Comparison of ENCODE assay signal across 11 mouse cellular contexts in the genomic region with DNA sequence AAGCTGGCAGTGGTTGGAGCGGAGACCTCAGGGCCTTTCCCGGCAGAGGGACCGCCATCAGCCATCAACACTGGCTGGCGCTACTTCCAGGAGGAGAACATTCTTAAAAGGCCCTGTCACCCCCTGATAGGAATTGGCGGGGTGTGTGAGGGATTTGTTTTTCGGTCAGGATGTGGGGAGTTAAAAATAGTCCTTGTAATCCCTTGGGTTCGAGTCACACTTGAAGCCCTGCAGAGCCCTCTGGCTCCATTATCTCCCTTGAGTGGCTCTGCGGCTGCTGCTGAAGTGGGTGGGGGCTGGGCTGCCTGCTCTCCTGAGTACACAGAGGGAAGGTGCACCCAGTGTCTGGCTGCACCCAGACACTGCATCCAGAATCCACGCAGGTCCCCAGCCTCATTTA. TPM values are rescaled to one million over a fixed set of nuclear protein-coding genes. Genes with fewer than 3 reads are reported as not detected.
DNase-seq lines count a peak whose midpoint lies in the region; ATAC-seq and TF ChIP-seq lines count a peak whose summit lies in the region.
"Had no signal": no experiment of that assay in that cellular context is flagged by ENCODE, and none has a peak within 500 bp of the region (broad histone marks: within the 10 kb centered on the region; RNA-seq: fewer than 3 reads in every experiment).

No protein-coding gene starts in this region.

- H3K27ac ChIP-seq in kidney, adult 2 months (ENCODE audit: insufficient read depth, low read depth, low read length), result no peak overlapping the region
- H3K27ac ChIP-seq in embryonic facial prominence, embryonic 14.5 days (replicated peaks; ENCODE audit: low read depth, low read length), result no peak overlapping the region
- H3K27ac ChIP-seq: limb, embryonic 15.5 days; neural tube, embryonic 12.5 days had no signal

- no peak for TF ChIP-seq POLR2A in kidney, adult 2 months (IDR thresholded peaks at IDR 0.05; ENCODE audit: low read depth, low read length)

- H3K9ac ChIP-seq in embryonic facial prominence, embryonic 14.5 days (ENCODE audit: low read depth, low read length), result no peak overlapping the region
- H3K9ac ChIP-seq: limb, embryonic 15.5 days; neural tube, embryonic 12.5 days had no signal

- H3K4me1 ChIP-seq in kidney, adult 2 months (ENCODE audit: control insufficient read depth, insufficient read depth, low read length), result peaks cover 24% of the 10 kb centered on the region
- peaks cover 9% of the 10 kb centered on the region; the same call in 1 of the 2 replicates for H3K4me1 ChIP-seq in embryonic facial prominence, embryonic 14.5 days (ENCODE audit: control insufficient read depth, insufficient read depth, low read length)

- no peak overlapping the region for H3K4me3 ChIP-seq in kidney, adult 2 months (ENCODE audit: insufficient read depth, low read depth, low read length)
- no peak overlapping the region for H3K4me3 ChIP-seq in embryonic facial prominence, embryonic 14.5 days (ENCODE audit: low read depth, low read length)
- H3K4me3 ChIP-seq: limb, embryonic 15.5 days; neural tube, embryonic 12.5 days had no signal

- H3K27me3 ChIP-seq in kidney, adult 2 months (replicated peaks; ENCODE audit: control insufficient read depth, insufficient read depth, low read length), result no peaks in the 10 kb centered on the region
- H3K27me3 ChIP-seq in embryonic facial prominence, embryonic 14.5 days (replicated peaks; ENCODE audit: control insufficient read depth, insufficient read depth, low read length), result no peaks in the 10 kb centered on the region; the same call in 1 of the 2 replicates

- ATAC-seq in embryonic facial prominence, embryonic 14.5 days (ENCODE audit: low read depth), result peak; percentile 26; the same call in 1 of the 2 replicates
- ATAC-seq in erythroid progenitor cell, adult 5-6 weeks (replicated peaks; ENCODE audit: low FRiP score, poor library complexity, severe bottlenecking), result no peak

- TF ChIP-seq CTCF in kidney, adult 2 months (conservative IDR thresholded peaks at IDR 0.05; ENCODE audit: insufficient read depth, insufficient read length, low read depth, low read length), result no peak

- no peaks in the 10 kb centered on the region for H3K36me3 ChIP-seq in kidney, adult 2 months (ENCODE audit: control insufficient read depth, insufficient read depth, low read length)
- no peaks in the 10 kb centered on the region for H3K36me3 ChIP-seq in embryonic facial prominence, embryonic 14.5 days (ENCODE audit: control insufficient read depth, insufficient read depth, low read length)
- H3K36me3 ChIP-seq: G1E; limb, embryonic 15.5 days; neural tube, embryonic 12.5 days had no signal

- WGBS in kidney, adult 2 months, result 57% methylated on average over 9 of the region's 9 CpGs
- 40% methylated on average over 9 of the region's 9 CpGs for WGBS in embryonic facial prominence, embryonic 14.5 days

- intact Hi-C loops in heart, postnatal 25 days (cut with DNase I), result loop anchor here (2.0 kb wide), 1 partner anchor 38 kb away; no protein-coding TSS in a partner anchor

- no peaks in the 10 kb centered on the region for H3K9me3 ChIP-seq in embryonic facial prominence, embryonic 14.5 days (ENCODE audit: control insufficient read depth, low read length)
- H3K9me3 ChIP-seq: G1E; limb, embryonic 15.5 days; neural tube, embryonic 12.5 days had no signal

- no peak overlapping the region for H3K4me2 ChIP-seq in embryonic facial prominence, embryonic 14.5 days (ENCODE audit: low read depth, low read length)
- H3K4me2 ChIP-seq: limb, embryonic 15.5 days; neural tube, embryonic 12.5 days had no signal

- DNase-seq in kidney, adult 2 months, result peak; percentile 60
- DNase-seq in kidney, adult 18-20 months, result no peak
- DNase-seq in embryonic facial prominence, embryonic 14.5 days (ENCODE audit: low spot score), result no peak
- DNase-seq in heart, postnatal 25 days (ENCODE audit: low spot score), result peak; percentile 50
- peak; percentile 63 to 77 for DNase-seq in lung, postnatal 4 days
- no peak for DNase-seq in left cerebral cortex, adult 9 months (ENCODE audit: low spot score in 2 of 2)
- DNase-seq in layer of hippocampus, postnatal 14 days (ENCODE audit: low spot score in 2 of 2), result no peak

RNA-seq across cellular contexts. Expression of a gene that starts 30.3 kb away (rescaled TPM):
- polyA plus RNA-seq in kidney, adult 2 months (2012; rRNA removed), result 32.9 and 42.9 TPM in 2 replicates
- 42.8 and 50.5 TPM in 2 replicates for polyA plus RNA-seq in embryonic facial prominence, embryonic 14.5 days (2014; fragmentation: Nextera tagmentation; extraction: Ambion mirVana)
- 10 to 100 TPM; 46.0 to 52.1 TPM for total RNA-seq in heart, postnatal 25 days (2021)
- not detected in 2 replicates for total RNA-seq in erythroid progenitor cell, adult 5-6 weeks (2015; ENCODE audit: low replicate concordance)
- 0.15 and 1.2 TPM in 2 replicates for total RNA-seq in erythroid progenitor cell, adult 5-6 weeks (2017; ENCODE audit: low replicate concordance)
- 100 to 1,000 TPM; 113 to 114 TPM for total RNA-seq in layer of hippocampus, postnatal 14 days (2021)

Comparison
In these comparisons a context has a peak if more than half of its experiments do, and no peak if none do; other contexts are left out.
1. DNase-seq: peak in kidney, adult 2 months (single experiment), heart, postnatal 25 days (single experiment) and lung, postnatal 4 days (2 of 2); none in kidney, adult 18-20 months (single experiment), embryonic facial prominence, embryonic 14.5 days (single experiment), left cerebral cortex, adult 9 months (0 of 2) and layer of hippocampus, postnatal 14 days (0 of 2).
2. RNA of a gene that starts 30.3 kb away (total RNA-seq): 113 to 114 TPM in layer of hippocampus, postnatal 14 days and 46.0 to 52.1 TPM in heart, postnatal 25 days; 0.15 to 1.2 TPM in erythroid progenitor cell, adult 5-6 weeks; every median in the first group is over 10 times any median in the second.